Mouse (Mus musculus) ES-E14 (cell line): ENCODE results near the gene Nos1. TPM values are rescaled to one million over a fixed set of nuclear protein-coding genes. Genes with fewer than 3 reads are reported as not detected.
A peak's percentile ranks its signal among the peaks of the same experiment; 100 is the strongest.

Experiments
- DNase-seq: peaks from one replicate; pipeline ENCODE4 v3.0.0-alpha.2; 2013; ENCODE audit warnings: low read depth, low spot score
- H3K27ac ChIP-seq: 2 replicates; pipeline ENCODE4 v1.5.1; 2012; ENCODE audit warnings: low read depth, mild to moderate bottlenecking, low read length, moderate library complexity, mixed read lengths; ENCODE audit not compliant: poor library complexity, insufficient read depth, severe bottlenecking
- H3K36me3 ChIP-seq: 2 replicates; pipeline ENCODE4 v1.6.1; 2012; ENCODE audit warnings: mild to moderate bottlenecking, low read length, moderate library complexity, mixed read lengths; ENCODE audit not compliant: control insufficient read depth, poor library complexity, insufficient read depth, severe bottlenecking
- H3K4me1 ChIP-seq, 2 experiments: fragments of 150-350 bp in 1 of 2; sonication (generic) in 1 of 2; 2 replicates each; pipeline ENCODE4 v1.6.1; 2012; ENCODE audit warnings: low read length in 2 of 2, mild to moderate bottlenecking in 1 of 2, mixed read lengths in 1 of 2; ENCODE audit not compliant: control insufficient read depth in 2 of 2, insufficient read depth in 2 of 2, poor library complexity in 1 of 2
- H3K4me3 ChIP-seq, 2 experiments: fragments of 150-350 bp in 1 of 2; sonication (generic) in 1 of 2; 2 replicates each; pipeline ENCODE4 v1.5.1; 2012; ENCODE audit warnings: low read length in 2 of 2, low read depth in 1 of 2, mild to moderate bottlenecking in 1 of 2, mixed read lengths in 1 of 2; ENCODE audit not compliant: insufficient read depth in 1 of 2, poor library complexity in 1 of 2, severe bottlenecking in 1 of 2
- H3K9ac ChIP-seq: 2 replicates; pipeline ENCODE4 v1.6.1; 2012; ENCODE audit warnings: low read depth, mild to moderate bottlenecking, low read length, mixed read lengths; ENCODE audit not compliant: poor library complexity, insufficient read depth, severe bottlenecking
- H3K9me3 ChIP-seq: fragments of 150-350 bp; sonication (generic); 2 replicates; pipeline ENCODE4 v1.6.1; 2012; ENCODE audit warnings: low read depth, mild to moderate bottlenecking, low read length; ENCODE audit not compliant: control insufficient read depth, insufficient read depth
- CHD2 ChIP-seq: IDR thresholded peaks from 2 replicates; pipeline ENCODE4 v1.6.1; 2014; ENCODE audit warnings: mild to moderate bottlenecking, low read depth, low read length, inconsistent platforms
- HCFC1 ChIP-seq: IDR thresholded peaks from 2 replicates; pipeline ENCODE4 v1.6.1; 2012; ENCODE audit warnings: low read length, inconsistent platforms, borderline replicate concordance; ENCODE audit not compliant: insufficient read depth
- MAFK ChIP-seq: IDR thresholded peaks from 2 replicates; pipeline ENCODE4 v1.6.1; 2014; ENCODE audit warnings: mild to moderate bottlenecking, low read depth, low read length, inconsistent platforms; ENCODE audit not compliant: insufficient read depth
- ZC3H11A ChIP-seq: IDR thresholded peaks from 2 replicates; pipeline ENCODE4 v1.6.1; 2012; ENCODE audit warnings: low read depth, mild to moderate bottlenecking, inconsistent platforms, low read length, borderline replicate concordance
- ZNF384 ChIP-seq: IDR thresholded peaks from 2 replicates; pipeline ENCODE4 v1.6.1; 2012; ENCODE audit warnings: low read depth, low read length, inconsistent platforms
- in situ Hi-C, 2 experiments: fragments of 600-800 bp; cut with MboI; formaldehyde crosslinking; loops; one replicate each; pipeline ENCODE4 v1.15.1; 2025; ENCODE audit warnings: low sequenced_read_pairs in 2 of 2, inconsistent platforms in 1 of 2; ENCODE audit not compliant: unreplicated experiment in 2 of 2
- total RNA-seq: library from RNA; depleted of rRNA; stranded (reverse); fragments of 300-350 nt; gene quantifications from 2 replicates; pipeline ENCODE4 v1.2.3, GENCODE M21; 2012

The Nos1 gene
- total RNA-seq, 1 experiment, result 3.4 TPM

DNA sequence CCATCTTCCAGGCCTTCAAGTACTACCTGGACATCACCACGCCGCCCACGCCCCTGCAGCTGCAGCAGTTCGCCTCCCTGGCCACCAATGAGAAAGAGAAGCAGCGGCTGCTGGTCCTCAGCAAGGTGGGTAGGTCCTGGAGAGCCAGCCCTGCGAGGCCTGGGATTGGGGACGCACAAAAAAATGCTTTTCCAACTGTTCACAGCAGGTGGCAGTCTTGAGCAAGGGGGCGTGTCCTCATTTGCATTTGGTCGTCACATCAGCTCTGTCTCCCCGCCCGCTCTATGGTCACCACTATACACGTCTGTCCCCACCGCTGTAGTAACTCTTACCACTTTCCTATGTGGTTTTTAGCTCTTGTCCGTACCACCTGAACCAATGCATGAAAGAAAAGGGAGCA is 157.3 kb downstream of the Nos1 start:
- peak; percentile 86 for DNase-seq
- H3K9ac ChIP-seq, result no peak overlapping the region
- H3K36me3 ChIP-seq, result no peaks in the 10 kb centered on the region
- H3K4me1 ChIP-seq, result peaks cover 0 to 2% of the 10 kb centered on the region in 2 experiments; a peak in 1 of 4 replicates
- TF ChIP-seq ZNF384 (no peak), HCFC1 (no peak), ZC3H11A (no peak), MAFK (no peak), CHD2 (no peak)
- H3K4me3 ChIP-seq, result peak overlapping the region; percentile 30 to 67; a peak in 3 of 4 replicates
- in situ Hi-C loops, result loop anchor here in 1 of 2 experiments (25.0 kb wide), 1 partner anchor 426 kb away; no protein-coding TSS in a partner anchor
- H3K27ac ChIP-seq, result no peak overlapping the region; the same call in 1 of the 2 replicates
- no peaks in the 10 kb centered on the region for H3K9me3 ChIP-seq

GRCm38 (mm10) chr5:117939402-117939801 is 158.6 kb downstream of the Nos1 start:
- H3K36me3 ChIP-seq, result no peaks in the 10 kb centered on the region
- no peaks in the 10 kb centered on the region for H3K9me3 ChIP-seq
- no peak overlapping the region for H3K9ac ChIP-seq
- in situ Hi-C loops, result loop anchor here in 1 of 2 experiments (25.0 kb wide), 1 partner anchor 427 kb away; no protein-coding TSS in a partner anchor
- DNase-seq, result no peak
- TF ChIP-seq MAFK (no peak), ZC3H11A (no peak), HCFC1 (no peak), ZNF384 (no peak), CHD2 (no peak)
- H3K4me3 ChIP-seq, result no peak overlapping the region
- peaks cover 0 to 2% of the 10 kb centered on the region in 2 experiments; a peak in 1 of 4 replicates for H3K4me1 ChIP-seq
- no peak overlapping the region for H3K27ac ChIP-seq

- Histone ChIP-seq H3K27ac (no peak overlapping the region), H3K36me3 (no peaks in the 10 kb centered on the region), H3K4me1 (peaks cover 0 to 2% of the 10 kb centered on the region in 2 experiments; a peak in 1 of 4 replicates), H3K4me3 (no peak overlapping the region), H3K9me3 (no peaks in the 10 kb centered on the region), H3K9ac (no peak overlapping the region)
- in situ Hi-C loops, result loop anchor here in 1 of 2 experiments (25.0 kb wide), 1 partner anchor 429 kb away; no protein-coding TSS in a partner anchor
- TF ChIP-seq CHD2, result no peak
- 0 out of 2 replicates have a peak, but pooled peaks have one; percentile 16 for TF ChIP-seq ZNF384
- DNase-seq, result peak; percentile 70
Observed at GRCm38 (mm10) chr5:117941552-117941951, 160.7 kb downstream of the Nos1 start.

- Histone ChIP-seq H3K4me1 (peaks cover 0 to 5% of the 10 kb centered on the region in 2 experiments; a peak in 1 of 4 replicates), H3K36me3 (no peaks in the 10 kb centered on the region), H3K27ac (no peak overlapping the region), H3K9me3 (no peaks in the 10 kb centered on the region), H3K9ac (no peak overlapping the region), H3K4me3 (no peak overlapping the region)
- no peak for DNase-seq
- TF ChIP-seq HCFC1, result no peak
- TF ChIP-seq ZNF384, result no peak
- in situ Hi-C loops, result loop anchor here in 1 of 2 experiments (25.0 kb wide), 1 partner anchor 434 kb away; no protein-coding TSS in a partner anchor
Observed at GRCm38 (mm10) chr5:117946605-117947004, 165.8 kb downstream of the Nos1 start.

GRCm38 (mm10) chr5:117949393-117949792 is 168.6 kb downstream of the Nos1 start:
- TF ChIP-seq MAFK, result no peak
- TF ChIP-seq ZC3H11A, result no peak
- TF ChIP-seq HCFC1, result peak; percentile 29; the same call in 1 of the 2 replicates
- no peak for DNase-seq
- Histone ChIP-seq H3K27ac (no peak overlapping the region), H3K9ac (peak overlapping the region; percentile 81), H3K9me3 (no peaks in the 10 kb centered on the region), H3K36me3 (no peaks in the 10 kb centered on the region), H3K4me3 (peak overlapping the region; percentile 77 to 87), H3K4me1 (peaks cover 0 to 7% of the 10 kb centered on the region in 2 experiments; a peak in 1 of 4 replicates)
- in situ Hi-C loops, result loop anchor here in 1 of 2 experiments (25.0 kb wide), 1 partner anchor 437 kb away; no protein-coding TSS in a partner anchor
